Mouse (Mus musculus) forebrain, embryonic 14.5 days (tissue): ENCODE results near the gene Lrrc15. TPM values are rescaled to one million over a fixed set of nuclear protein-coding genes. Genes with fewer than 3 reads are reported as not detected.

Experiments
- ATAC-seq: fragments of 200-750 bp; cut with Nextera tagmentation; 2 replicates; pipeline ENCODE4 v1.8.0; 2017; ENCODE audit warnings: mild to moderate bottlenecking, moderate library complexity
- DNase-seq: peaks from one replicate; pipeline ENCODE4 v3.0.0-alpha.2; 2015; ENCODE audit warnings: low spot score
- H3K27ac ChIP-seq: fragments of 300-500 bp; sonication (generic); 2 replicates; pipeline ENCODE4 v1.5.1; 2014; ENCODE audit warnings: low read depth, mild to moderate bottlenecking, control low read depth, low read length, moderate library complexity
- H3K27me3 ChIP-seq: fragments of 300-500 bp; sonication (generic); replicated peaks from 2 replicates; pipeline ENCODE4 v1.6.1; 2014; ENCODE audit warnings: low read length, control low read depth, mixed read lengths; ENCODE audit not compliant: control insufficient read depth, insufficient read depth
- H3K36me3 ChIP-seq: fragments of 300-500 bp; sonication (generic); 2 replicates; pipeline ENCODE4 v1.6.1; 2014; ENCODE audit warnings: low read length, control low read depth; ENCODE audit not compliant: control insufficient read depth, insufficient read depth
- H3K4me1 ChIP-seq: fragments of 300-500 bp; sonication (generic); 2 replicates; pipeline ENCODE4 v1.6.1; 2014; ENCODE audit warnings: antibody characterized with exemption, low read length, control low read depth; ENCODE audit not compliant: control insufficient read depth, insufficient read depth
- H3K4me2 ChIP-seq: fragments of 300-500 bp; sonication (generic); 2 replicates; pipeline ENCODE4 v1.6.1; 2014; ENCODE audit warnings: mild to moderate bottlenecking, control low read depth, low read length
- H3K4me3 ChIP-seq: fragments of 300-500 bp; sonication (generic); 2 replicates; pipeline ENCODE4 v1.5.1; 2014; ENCODE audit warnings: low read depth, low read length, control low read depth
- H3K9ac ChIP-seq: fragments of 300-500 bp; sonication (generic); 2 replicates; pipeline ENCODE4 v1.6.1; 2014; ENCODE audit warnings: mild to moderate bottlenecking, low read length, control low read depth, moderate library complexity
- H3K9me3 ChIP-seq: fragments of 300-500 bp; sonication (generic); replicated peaks from 2 replicates; pipeline ENCODE4 v1.6.1; 2016; ENCODE audit warnings: low read length, control low read depth, mixed read lengths; ENCODE audit not compliant: control insufficient read depth
- WGBS: fragments of 180-500 bp; shearing (Covaris S2); extraction: QIAGEN DNeasy Blood & Tissue Kit; methylation state at CpG from one replicate; pipeline ENCODE4 v1.1.7; 2014; 5-methylcytosine and 5-hydroxymethylcytosine counted together
- polyA plus RNA-seq: library from polyadenylated mRNA; unstranded; fragments of >200 nt; fragmentation: Nextera tagmentation; extraction: Ambion mirVana; gene quantifications from 2 replicates; pipeline ENCODE4 v1.2.1, GENCODE M21; 2014

Lrrc15 gene
- polyA plus RNA-seq, 1 experiment from 2014 or later = 0.10 TPM

DNA sequence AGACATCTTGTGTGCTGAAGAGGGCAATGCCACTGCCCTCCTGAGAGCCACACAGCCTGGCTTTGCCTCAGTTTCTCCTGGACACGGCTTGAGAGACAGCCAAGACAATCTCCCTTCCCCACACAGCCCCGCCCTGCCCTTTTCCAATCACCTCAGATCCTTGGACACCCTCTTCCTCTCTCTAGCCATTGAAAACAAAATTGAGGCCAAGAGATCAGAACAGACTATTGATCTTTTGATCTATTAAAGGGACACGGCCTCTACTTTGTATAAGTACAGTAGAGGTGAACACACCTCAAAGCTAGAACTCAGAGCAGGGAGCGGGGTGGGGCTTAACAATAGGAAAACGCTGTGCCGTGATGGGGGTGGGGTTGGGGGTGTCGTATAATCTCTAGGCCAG lies 24.6 kb downstream of the Lrrc15 start:
- Histone ChIP-seq H3K27ac (no peak overlapping the region), H3K4me1 (no peaks in the 10 kb centered on the region), H3K27me3 (no peaks in the 10 kb centered on the region), H3K36me3 (no peaks in the 10 kb centered on the region), H3K4me2 (no peak overlapping the region), H3K9ac (no peak overlapping the region), H3K4me3 (no peak overlapping the region), H3K9me3 (no peaks in the 10 kb centered on the region)
- no peak for DNase-seq
- no peak for ATAC-seq
- WGBS = 89% methylated on average over 7 of the region's 7 CpGs

DNA sequence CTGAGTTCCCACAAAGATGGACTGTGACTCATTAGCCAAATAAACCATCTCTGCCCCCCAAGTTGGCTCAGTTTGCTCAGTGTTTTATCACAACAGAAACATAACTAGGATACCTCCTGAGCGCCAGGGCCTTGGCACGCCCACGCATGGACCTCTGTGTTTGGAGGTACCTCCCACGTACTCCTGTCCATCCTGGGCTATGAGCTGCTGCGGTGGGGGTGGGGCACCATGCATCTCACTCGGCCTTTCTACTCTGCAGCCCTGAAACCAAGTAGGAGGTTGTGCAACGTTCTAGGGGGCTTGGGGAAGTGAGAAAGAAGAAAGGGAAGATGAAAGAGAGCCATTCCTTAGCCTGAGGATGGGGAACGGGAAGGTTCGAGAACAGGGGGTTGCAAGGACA lies 25.3 kb downstream of the Lrrc15 start:
- 83% methylated on average over 9 of the region's 9 CpGs for WGBS
- Histone ChIP-seq H3K9ac (no peak overlapping the region), H3K36me3 (no peaks in the 10 kb centered on the region), H3K27me3 (no peaks in the 10 kb centered on the region), H3K9me3 (no peaks in the 10 kb centered on the region), H3K4me1 (no peaks in the 10 kb centered on the region), H3K27ac (no peak overlapping the region), H3K4me3 (no peak overlapping the region), H3K4me2 (no peak overlapping the region)
- no peak for DNase-seq
- no peak for ATAC-seq

DNA sequence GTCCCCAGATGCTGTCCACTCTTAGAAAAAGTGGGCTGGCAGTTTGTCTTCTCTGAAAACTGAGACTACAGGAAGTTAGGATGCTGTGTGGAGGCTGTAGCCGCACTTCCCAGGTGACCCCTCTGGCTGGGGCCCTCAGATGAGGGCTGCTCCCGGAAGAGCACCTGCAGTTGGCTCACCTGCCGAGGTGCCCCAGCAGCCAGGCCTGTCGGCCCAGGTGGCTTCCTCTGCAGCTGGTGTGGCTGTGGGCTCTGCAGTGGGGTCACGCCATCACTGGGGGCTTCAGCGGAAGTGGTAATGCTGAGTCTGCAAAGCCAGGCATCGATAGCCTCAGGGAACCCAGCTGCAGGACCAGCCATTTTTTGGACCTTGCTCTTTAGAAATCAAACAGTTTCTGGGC lies 28.0 kb downstream of the Lrrc15 start:
- H3K4me1 ChIP-seq = no peaks in the 10 kb centered on the region
- H3K27ac ChIP-seq = no peak overlapping the region
- no peaks in the 10 kb centered on the region for H3K9me3 ChIP-seq
- no peaks in the 10 kb centered on the region for H3K27me3 ChIP-seq
- H3K36me3 ChIP-seq = no peaks in the 10 kb centered on the region
- DNase-seq (no peak), ATAC-seq (no peak)
- no peak overlapping the region for H3K4me2 ChIP-seq
- no peak overlapping the region for H3K4me3 ChIP-seq
- no peak overlapping the region for H3K9ac ChIP-seq
- WGBS = 74% methylated on average over 7 of the region's 7 CpGs

DNA sequence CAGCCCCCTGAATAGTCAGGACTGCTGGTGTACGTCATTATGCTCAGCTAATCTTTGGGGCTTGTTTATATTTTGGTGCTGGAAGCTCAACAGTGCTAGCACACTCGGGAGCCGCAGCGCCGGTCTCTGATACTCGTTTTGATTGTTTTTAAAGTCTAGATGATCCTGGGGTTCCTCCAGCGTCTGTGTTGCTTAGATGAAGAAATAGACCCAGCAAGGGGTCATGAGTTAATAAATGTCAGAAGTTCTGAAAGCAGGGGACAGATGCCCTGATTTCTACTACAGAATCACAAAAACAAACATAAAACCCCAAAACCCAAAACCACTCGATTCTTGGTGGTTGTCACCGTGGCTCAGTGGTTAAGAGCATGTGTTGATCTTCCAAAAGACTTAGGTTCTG lies 29.2 kb downstream of the Lrrc15 start:
- no peaks in the 10 kb centered on the region for H3K4me1 ChIP-seq
- WGBS = 79% methylated on average over 9 of the region's 9 CpGs
- no peak overlapping the region for H3K4me2 ChIP-seq
- no peaks in the 10 kb centered on the region for H3K36me3 ChIP-seq
- no peaks in the 10 kb centered on the region for H3K27me3 ChIP-seq
- DNase-seq (no peak), ATAC-seq (no peak)
- no peak overlapping the region for H3K4me3 ChIP-seq
- no peak overlapping the region for H3K27ac ChIP-seq
- H3K9ac ChIP-seq = no peak overlapping the region
- H3K9me3 ChIP-seq = no peaks in the 10 kb centered on the region

DNA sequence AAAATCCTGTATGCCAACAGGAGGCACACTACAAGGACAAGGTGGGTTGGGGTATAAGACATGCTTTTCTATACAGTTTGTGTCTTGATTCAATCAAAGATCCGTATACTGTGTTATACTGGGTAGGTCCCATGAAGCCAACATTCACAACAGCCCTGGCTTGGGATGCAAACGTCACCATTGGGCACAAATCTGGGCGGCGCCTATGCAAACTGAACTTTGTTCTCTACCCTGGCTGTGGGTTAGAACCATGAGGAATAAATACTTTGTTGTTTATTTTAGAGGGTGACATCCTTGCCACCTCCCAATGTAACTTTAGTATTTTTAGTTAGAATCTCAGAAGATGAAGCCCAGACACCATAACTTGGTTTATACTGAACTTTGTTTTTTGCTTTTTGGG lies 29.7 kb downstream of the Lrrc15 start:
- no peaks in the 10 kb centered on the region for H3K4me1 ChIP-seq
- H3K36me3 ChIP-seq = no peaks in the 10 kb centered on the region
- no peaks in the 10 kb centered on the region for H3K27me3 ChIP-seq
- H3K9me3 ChIP-seq = no peaks in the 10 kb centered on the region
- no peak overlapping the region for H3K4me2 ChIP-seq
- WGBS = 86% methylated on average over 4 of the region's 4 CpGs
- no peak overlapping the region for H3K27ac ChIP-seq
- no peak overlapping the region for H3K4me3 ChIP-seq
- DNase-seq (no peak), ATAC-seq (no peak)
- H3K9ac ChIP-seq = no peak overlapping the region

DNA sequence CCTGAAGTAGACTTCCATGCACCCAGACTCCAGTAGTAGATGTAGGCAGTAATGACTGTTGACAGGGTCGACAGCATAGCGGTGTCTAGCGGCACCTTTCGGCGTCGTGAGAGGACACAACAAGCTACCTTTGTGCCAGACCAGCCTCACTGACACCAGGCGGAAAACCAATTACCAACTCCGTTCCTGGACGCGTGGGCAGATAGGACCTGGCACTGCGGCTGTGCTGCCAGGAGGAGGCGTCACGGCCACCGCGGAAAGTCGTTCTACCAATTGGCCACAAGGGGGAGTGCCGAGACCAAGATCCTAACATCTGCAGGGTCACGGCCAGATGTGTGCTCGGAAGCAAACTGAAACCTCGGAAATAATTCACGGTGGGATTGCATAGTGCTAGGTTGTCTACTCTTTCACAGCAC lies 31.0 kb downstream of the Lrrc15 start:
- WGBS = 1% methylated on average over 21 of the region's 21 CpGs
- Histone ChIP-seq H3K27ac (no peak overlapping the region), H3K36me3 (no peaks in the 10 kb centered on the region), H3K9ac (no peak overlapping the region), H3K4me1 (no peaks in the 10 kb centered on the region), H3K4me3 (no peak overlapping the region), H3K9me3 (no peaks in the 10 kb centered on the region), H3K4me2 (peak overlapping the region; percentile 31; the same call in 1 of the 2 replicates), H3K27me3 (no peaks in the 10 kb centered on the region)
- DNase-seq = peak; percentile 73
- peak; percentile 66 for ATAC-seq

DNA sequence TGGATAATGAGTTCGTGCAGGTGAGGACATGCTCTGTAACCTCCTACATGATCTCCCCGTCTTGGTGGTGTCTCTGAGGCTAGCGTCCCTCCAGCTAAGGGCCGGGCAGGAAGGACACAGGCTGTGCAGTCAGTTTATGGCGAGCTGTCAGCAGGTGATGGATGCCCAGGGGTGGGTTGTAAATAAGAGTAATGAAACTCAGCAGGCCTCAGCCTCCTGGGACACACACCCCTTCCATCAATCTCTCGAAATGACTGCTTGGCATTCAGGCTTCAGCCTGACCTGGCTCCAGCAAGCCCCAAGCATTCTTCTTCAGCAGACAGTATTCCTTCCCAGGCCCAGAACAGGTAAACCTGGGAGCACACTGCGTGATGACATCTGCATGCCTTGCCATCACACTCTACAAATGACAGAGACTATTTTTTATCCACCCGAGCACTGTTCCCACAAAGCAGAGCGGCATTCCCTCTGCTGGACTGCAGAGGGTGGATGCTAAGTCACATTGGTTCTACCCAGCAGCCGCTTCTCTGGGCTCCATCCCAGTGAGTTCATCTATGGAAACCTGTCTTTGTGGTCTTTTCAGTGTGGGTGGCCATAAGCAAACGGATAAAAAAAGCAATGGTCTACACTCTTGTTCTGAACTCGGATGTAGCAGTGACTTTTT lies 38.9 kb downstream of the Lrrc15 start:
- no peak for DNase-seq
- Histone ChIP-seq H3K9me3 (no peaks in the 10 kb centered on the region), H3K4me2 (no peak overlapping the region), H3K4me1 (no peaks in the 10 kb centered on the region), H3K4me3 (no peak overlapping the region), H3K27me3 (no peaks in the 10 kb centered on the region), H3K27ac (no peak overlapping the region), H3K9ac (no peak overlapping the region), H3K36me3 (no peaks in the 10 kb centered on the region)
- ATAC-seq = no peak
- 87% methylated on average over 12 of the region's 12 CpGs for WGBS

DNA sequence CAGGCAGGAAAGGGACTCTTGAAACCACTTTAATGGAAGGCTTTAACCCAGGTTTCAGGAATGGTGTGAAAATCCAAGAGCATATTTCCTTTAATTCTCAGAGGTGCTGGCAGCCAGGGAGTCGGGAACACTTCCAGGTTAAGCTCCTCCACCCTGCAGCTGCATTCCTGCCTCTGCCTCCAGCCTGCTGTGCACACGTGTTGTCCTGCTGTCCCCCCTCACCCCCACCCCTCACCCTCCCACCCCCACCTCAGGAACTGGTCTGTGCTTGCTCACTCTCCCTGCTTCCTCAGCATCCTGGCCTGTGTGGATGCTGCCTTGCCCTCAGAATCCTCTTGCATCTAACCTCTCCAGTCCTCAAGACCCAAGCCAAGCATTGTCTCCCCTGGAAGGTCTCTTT lies 41.4 kb downstream of the Lrrc15 start:
- Histone ChIP-seq H3K4me1 (peaks cover 3% of the 10 kb centered on the region), H3K27me3 (0 out of 2 replicates have a peak, but pooled peaks cover 3% of the 10 kb centered on the region), H3K27ac (no peak overlapping the region), H3K36me3 (no peaks in the 10 kb centered on the region), H3K9ac (no peak overlapping the region), H3K4me2 (no peak overlapping the region), H3K4me3 (no peak overlapping the region), H3K9me3 (no peaks in the 10 kb centered on the region)
- DNase-seq (no peak), ATAC-seq (no peak)
- 31% methylated on average over 2 of the region's 2 CpGs for WGBS

DNA sequence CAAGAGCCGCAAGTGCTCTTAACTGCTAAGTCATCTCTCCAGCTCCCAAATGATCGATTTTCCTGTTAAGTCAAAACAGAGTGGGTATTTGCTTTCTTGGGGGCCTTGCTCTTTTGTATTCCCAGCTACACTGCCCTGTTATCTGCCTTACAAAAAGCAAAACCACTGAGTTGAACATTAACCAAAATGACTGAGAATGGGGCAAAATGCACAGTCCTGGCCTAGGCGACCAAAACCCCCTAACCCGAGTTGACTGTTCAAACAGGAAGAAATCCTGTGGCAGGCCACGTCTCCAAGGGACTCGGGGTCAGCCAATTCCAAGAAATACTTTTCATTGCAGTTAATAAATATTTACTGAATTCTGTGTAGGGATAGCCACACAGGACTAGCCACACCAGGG lies 44.3 kb downstream of the Lrrc15 start:
- no peaks in the 10 kb centered on the region for H3K9me3 ChIP-seq
- no peak overlapping the region for H3K4me3 ChIP-seq
- no peak for DNase-seq
- H3K9ac ChIP-seq = no peak overlapping the region
- H3K4me1 ChIP-seq = peaks cover 5% of the 10 kb centered on the region
- H3K27me3 ChIP-seq = peaks cover 8% of the 10 kb centered on the region; the same call in 1 of the 2 replicates
- H3K36me3 ChIP-seq = no peaks in the 10 kb centered on the region
- no peak overlapping the region for H3K4me2 ChIP-seq
- no peak overlapping the region for H3K27ac ChIP-seq
- WGBS = 86% methylated on average over 6 of the region's 6 CpGs
- ATAC-seq = no peak
